Mouse (Mus musculus): ENCODE data around the gene Gm9.

DNA sequence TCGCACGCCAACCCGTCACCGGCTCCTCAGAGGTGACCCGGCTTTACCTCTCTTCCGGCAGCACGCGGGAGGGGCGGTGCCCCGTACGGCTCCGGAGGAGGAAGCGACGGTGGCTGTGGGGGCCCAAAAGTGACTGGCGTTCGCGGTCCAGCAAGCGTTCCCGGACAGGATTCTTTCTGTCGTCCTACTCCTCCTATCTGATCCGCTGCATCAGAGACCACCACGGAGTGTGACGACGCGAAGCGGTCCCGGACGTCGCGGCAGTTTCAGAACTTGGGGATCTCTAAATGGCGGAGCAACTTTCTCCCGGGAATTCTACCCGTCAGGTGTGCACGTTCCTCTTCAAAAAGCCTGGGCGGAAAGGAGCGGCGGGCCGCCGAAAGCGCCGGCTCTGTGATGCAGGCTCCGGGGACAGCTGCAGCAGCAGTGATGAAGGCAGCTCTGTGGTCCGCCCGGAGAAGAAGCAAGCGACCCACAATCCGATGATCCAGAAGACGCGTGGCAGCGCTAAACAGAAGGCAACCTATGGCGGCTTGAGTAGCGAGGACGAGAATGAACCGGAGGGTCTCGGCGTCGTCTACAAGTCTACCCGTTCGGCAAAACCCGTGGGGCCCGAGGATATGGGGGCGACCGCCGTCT is 19.6 kb downstream of the Gm9 start, which contains the start of the genes Ndufa1 and Rnf113a1:
- TF ChIP-seq POLR2A (IDR thresholded peaks at IDR 0.05; ENCODE audit: insufficient read depth, low read length), result no peak
- TF ChIP-seq CTCF (IDR thresholded peaks at IDR 0.05; ENCODE audit: low read depth, low read length), result no peak
- TF ChIP-seq EP300 (IDR thresholded peaks at IDR 0.05; ENCODE audit: insufficient read depth, low read depth, low read length), result no peak

All from ES-Bruce4 (cell line).